Mouse (Mus musculus): ENCODE results near the gene Uts2.

The Uts2 gene

DNA sequence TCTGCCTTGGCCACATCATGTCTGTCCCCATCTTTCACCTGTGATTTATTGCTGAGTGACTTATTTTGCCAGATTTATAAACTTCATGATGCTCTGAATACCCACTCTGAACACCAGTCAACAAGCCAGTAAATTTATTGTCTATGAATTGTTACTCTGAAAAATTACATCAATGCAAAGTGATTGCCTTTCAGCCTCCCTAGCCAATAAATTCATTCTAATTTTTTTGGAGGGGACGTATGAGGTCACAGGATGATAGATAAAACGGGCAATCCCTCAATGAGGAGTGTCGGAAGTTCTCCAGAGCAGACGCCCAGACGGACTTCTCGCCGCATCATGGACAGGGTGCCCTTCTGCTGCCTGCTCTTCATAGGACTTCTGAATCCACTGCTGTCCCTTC, at the start of gene Uts2:
Gene Uts2, plus strand, starts transcription at position 301 of the 400 bp plus-strand sequence.
- no peak for DNase-seq

DNA sequence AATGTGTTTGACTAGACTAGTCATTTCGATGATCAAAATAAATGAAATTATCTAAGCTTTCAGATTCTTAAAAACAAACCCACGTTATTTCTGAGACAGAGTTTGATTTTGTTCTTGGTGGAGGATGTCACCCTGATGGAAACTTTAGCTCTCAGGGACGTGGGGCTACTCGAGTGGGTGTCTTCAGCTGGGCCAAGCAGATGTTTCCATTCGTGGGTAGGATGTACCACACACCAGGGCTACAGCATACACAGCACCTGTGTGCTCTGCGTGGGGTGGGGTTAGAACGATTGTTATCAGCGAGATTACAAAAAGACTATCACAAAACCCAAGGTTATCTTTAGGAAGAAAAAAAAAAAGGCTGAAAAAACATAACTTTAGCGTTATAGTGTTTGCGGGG, 45.9 kb upstream of the Uts2 start:
- no peak for DNase-seq

DNA sequence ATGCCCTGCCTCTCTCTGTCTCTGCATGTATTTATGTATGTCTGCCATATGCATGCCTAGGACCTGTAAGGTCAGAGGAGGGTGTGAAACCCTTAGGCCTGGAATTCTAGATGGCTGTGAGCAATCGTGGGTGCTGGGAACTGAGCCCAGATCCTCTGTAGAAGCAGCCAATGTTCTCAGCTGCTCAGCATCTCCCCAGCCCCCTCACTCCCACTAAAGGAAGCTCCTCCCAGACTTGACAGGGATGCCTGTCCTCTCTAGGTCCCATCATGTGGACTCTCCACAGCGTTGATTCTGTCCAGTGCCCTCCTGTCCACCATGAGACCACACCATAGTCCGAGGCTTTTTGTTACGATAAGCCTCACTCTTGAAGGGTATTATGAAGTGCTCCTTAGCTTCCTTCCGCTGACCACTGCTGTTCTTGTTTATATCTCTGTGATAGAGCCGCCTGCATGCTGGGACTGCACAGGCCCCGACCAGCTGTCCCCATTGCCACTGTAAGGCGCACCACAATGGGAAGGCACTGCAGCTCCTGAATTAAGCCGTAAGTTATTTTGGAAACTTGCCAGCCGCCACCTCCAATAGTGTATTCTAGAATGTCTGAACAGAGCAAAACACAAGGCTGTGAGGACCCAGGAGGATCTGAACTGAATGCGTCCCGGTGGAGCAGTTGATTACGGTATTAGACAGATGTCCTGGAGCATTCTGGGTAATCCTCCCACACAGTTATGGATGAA, 40.4 kb upstream of the Uts2 start:
- no peak for DNase-seq

DNA sequence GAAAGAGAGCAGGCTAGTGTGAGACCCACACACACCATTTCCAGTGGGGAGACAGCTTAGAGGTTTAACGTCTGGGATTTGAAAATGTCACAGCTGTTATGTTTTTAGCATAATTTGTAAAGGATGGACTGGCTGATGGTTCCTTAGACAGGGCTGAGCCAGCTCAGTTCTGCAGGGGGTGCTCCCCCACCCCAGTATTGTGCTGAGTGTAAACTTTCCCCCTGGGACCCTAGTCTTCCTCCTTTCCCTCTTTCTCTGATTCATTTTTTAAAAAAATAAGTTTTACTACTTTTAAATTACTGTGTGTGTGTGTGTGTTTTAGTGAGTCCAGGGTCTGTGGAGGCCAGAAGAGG, 39.8 kb upstream of the Uts2 start:
- no peak for DNase-seq

DNA sequence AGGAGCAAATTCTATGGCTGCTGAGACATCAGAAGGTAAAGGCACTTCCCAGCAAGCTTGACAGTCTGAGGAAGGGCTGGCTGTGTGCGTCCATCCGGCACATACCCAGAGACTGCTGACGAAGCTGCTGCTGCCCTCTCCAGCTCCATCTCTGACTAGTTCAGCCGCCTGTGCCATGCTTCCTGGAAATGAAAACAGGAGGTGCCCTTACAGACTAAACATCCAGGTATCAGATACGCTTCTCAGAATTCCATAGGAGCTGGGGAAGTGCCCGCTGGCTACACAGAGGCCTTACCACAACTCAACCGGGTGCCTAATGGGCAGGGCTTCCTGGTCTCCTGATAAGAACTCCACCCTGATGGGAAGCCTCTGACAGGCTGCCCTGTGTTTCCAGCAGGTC, 38.4 kb upstream of the Uts2 start:
- DNase-seq = no peak

DNA sequence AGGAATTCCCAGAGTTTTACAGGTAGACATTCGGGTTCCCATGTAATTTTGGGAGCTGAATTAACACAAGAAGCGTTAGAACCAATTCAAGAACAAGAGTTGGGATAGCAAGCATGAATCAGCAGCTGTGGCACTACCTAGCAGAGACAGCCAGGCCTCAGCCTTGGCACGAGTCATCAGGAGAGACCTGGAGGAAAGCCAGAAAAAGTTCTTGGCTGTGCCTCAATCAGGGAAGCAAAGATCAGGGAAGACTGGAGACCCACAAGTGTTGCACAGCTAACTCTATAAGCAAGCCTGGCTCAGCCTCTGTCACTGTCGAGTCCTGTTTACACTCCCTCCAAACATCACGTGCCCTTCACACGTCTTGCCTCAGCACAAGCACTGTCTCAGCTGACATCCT, 34.7 kb upstream of the Uts2 start:
- no peak for DNase-seq

DNA sequence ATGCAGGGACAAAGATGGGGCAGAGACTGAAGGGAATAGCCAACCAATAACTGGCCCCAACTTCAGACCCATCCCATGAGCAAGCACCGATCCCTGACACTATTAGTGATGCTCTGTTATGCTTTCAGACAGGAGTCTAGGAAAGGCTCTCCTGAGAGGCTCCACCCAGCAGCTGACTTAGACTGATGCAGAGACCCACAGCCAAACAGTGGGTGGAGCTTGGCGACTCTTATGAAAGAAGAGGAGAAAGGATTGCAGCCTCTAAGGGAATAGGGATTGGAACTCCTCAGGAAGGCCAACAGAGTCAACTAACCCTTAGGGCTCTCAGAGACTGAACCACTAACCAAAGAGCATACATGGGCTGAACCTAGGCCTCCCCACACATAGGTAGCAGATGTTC, 33.2 kb upstream of the Uts2 start:
- DNase-seq = no peak

DNA sequence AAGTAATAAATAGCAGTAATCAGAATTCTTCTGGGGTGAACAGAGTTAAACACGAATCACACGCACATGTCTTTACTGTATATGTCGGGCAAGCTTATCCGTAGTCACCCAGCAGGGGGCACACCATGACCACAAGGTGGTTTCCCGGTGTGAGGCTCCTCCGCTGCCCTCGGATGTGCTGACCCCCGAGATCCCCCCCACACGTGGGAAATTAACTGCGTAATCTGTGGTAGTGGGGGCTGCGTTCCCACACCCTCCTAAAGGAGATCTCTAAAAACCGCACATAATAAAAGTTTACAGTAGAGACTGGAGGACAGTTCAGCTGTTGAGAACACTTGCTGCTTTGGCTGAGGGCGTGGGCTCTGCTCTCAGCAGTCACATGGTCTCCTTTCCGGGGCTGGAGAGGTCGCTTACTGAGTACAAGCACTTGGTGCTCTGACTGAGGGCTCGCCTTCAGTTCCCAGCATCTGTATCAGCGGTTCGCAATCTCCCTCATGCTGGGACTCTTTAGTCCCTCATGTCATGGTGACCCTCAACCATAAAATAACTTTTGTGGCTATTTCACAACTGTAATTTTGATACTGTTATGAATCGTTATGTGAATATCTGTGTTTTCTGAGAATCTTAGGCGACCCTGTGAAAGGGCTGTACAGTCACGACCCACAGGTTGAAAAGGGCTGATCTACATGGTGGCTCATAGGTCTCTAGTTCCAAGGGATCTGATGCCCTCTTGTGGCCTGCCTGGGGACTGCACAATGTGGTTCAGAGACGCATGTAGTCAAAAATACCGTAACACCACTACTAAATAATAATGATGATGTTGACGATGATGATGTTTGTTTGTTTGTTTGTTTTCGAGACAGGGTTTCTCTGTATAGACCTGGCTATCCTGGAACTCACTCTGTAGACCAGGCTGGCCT, 32.0 kb upstream of the Uts2 start:
- peak; percentile 51 to 82 for DNase-seq

DNA sequence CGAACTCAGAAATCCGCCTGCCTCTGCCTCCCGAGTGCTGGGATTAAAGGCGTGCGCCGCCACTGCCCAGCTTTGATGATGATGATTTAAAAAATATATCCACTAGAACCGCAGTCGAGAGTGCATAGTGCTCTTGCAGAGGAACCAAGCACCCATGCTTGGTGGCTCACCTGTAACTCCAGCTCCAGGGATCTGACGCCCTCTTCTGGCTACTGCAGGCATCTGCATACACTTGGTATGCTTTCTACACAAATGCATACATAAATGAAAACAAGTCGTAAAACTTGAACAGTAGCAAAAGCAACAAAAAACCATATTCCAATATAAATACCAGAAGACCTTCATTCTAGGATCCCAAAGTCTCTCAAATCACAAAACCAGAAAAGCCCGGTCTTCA, 31.3 kb upstream of the Uts2 start:
- no peak for DNase-seq

DNA sequence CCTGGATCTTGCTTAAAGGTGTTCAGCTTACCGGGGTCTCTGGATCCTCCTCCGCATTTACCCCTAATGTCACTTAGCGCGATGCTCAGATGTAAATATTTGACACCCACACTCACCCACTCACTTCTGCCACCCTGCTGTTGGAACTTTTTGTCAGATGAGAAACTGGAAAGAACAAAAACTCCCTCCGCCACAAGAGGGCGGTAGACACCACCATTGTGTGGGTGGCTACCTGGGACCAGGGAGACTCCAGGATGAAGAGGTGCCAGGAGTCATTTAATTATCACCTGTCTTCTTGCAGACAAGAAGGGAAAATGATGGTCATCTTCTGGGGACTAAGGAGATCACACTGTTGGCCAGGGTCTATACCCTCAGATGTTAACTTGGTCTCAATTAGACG, 30.3 kb upstream of the Uts2 start:
- DNase-seq = peak in 1 of 2 experiments; percentile 35

DNA sequence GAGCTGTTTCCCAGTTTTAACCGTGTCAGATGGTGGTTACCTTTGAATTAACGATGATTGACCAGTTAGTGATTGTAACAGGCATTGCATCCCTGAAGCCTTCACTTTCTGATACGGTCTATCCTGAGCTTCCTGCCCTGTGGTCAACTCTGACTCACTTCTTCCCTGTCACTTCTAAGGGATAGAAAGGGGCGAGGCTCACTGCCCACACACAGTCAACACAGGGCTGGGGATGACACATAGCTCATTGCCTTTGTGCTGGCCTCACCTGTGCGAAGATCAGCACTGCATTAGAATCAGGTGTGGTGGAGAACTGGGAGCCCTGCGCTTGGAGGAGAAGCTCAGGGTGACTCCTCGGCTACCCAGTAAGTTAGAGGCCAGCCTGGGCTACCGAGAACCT, 27.9 kb upstream of the Uts2 start:
- no peak for DNase-seq

DNA sequence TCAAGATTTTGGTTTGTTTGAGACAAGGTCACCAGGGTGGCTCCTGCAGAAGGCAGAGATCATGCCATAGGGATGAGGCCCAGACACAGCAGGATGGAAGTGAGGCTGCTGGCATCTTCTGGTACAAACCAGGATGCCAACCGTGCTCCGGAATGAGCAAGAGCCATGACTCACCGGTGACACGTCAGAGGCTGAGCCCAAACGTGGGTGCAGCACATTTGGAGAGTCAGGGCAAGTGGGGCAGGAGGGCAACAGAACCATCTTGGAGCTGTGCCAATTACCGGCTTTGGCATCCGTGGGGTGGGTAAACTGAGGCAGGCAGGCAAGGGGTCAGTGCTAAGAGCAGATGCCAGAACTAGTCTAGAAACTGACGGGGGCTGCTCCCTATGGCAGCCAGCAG, 23.6 kb upstream of the Uts2 start:
- no peak for DNase-seq

DNA sequence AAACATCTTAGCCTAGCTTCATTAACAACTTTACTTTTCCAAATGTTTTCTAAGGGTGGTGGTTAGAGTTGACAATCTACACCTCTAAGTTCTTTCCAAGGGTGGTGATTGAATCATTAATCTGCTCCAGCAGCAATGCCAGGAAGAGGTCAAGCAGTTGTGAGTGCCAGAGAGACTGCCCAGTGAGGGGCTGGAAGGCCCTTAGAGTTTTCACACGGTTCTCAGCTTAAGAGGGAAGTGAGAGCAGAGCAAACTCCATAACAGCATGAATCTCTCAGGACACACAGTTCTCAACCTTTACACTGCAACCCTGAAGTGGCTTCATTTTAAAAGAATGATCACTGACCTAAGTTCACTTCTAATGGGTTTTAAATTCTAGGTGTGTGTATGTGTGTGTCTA, 21.8 kb upstream of the Uts2 start:
- DNase-seq = no peak

DNA sequence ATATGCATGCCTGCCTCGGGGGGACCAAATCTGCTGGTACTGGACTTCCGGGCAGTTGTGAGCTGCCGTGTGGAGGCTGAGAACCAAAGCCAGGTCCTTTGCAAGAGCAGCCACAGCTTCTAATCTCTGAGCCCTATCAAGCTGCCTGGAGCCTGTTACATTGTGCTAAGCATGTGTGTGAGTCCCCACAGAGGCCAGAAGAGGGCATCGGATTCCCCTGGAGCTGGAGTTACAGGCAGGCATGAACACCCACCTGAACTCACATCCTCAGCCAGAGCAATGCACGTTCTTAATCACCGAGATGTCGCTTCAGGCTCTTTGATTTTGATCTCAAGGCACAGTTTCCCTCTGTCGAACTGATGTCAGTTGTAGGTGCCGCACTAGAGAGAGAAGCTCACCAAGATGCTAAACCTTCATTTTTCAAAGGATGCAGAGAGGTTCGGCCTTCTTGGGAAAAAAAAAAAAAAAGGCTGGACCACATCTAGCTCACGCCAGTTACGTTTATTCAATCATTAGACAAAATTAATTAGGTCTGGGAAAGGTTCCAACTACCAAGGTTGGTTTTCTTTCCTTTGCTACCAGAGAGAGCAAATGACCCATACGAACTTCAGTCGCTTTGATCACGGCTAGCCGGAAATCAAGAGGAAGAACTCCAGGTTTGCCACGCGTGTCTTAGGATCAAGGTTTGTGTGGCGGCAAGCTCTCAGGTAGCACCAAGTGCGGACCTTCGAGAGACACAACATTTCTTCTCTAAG, 18.6 kb upstream of the Uts2 start:
- no peak for DNase-seq

DNA sequence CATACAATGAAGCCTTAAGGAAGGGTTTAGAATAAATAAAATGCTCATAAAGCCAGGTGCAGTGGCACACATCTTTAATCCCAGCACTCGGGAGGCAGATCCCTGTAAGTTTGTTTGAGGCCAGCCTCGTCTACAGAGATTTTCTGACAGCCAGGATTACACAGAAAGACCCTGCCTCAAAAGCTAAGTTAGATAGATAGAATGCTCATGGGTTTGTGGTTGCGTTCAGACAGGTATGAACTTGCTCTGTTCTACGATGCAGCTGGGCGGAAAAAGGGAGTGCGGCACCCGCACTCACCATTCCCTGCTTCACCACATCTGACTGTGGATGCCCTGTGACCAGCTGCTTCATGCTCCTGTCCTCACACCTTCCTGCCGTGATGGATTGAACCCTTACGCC, 17.4 kb upstream of the Uts2 start:
- DNase-seq = no peak

DNA sequence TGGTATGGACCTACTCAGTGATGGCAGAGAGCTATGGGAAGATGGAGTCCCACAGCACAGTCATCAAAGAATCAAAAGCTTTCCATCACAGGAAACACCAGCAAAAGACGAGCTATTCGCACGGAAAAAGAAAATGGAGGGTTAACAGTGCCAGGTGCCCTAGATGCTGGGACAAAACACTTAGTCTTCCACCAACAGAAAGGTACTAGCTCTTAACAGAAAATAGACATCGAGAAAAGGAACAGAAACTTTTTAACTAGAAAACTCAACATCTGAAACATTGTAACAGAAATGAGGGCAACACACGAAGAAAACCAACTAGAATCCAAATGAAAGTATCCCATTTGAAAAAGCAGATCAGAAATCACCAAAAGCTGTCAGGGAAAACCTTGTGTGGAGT, 16.7 kb upstream of the Uts2 start:
- DNase-seq = no peak

DNA sequence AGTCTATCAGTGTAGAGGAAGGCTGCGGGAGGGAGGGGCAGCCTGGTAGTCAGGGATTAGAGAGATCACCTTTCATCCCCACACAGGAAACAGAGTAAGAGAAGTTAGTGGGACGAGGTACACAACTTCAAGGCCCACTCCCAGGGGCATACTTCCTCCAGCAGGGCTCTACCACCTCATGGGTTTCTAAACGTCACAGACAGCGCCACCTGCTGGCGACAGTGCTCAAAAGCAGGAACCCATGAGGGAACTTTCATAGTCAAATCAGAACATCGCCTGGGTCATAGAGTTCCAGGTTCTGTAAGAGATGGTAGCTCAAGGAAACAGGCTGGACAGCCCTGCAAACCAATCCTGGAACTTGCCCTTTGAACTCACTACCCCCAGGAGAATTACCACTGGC, 6.7 kb upstream of the Uts2 start:
- peak in 1 of 2 experiments; percentile 13 for DNase-seq

DNA sequence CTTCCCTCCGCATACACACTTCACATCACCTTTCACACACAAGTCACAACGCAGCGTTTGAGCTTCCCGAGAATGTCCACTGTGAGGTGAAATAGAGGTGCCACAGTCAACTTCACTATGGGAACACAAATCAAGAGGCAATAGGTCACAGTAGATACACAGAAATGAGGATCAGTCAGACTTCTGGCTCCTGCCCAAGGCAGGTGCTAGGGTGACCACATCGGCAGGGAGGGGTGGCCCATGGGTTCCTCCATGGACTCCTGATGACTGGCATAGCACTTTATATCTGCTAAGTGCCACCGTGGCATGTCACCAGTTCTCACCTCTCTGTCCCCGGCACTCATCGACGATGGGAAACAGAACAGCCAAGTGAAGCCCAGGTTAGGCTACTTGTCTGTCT, 1.7 kb downstream of the Uts2 start:
- no peak for DNase-seq

DNA sequence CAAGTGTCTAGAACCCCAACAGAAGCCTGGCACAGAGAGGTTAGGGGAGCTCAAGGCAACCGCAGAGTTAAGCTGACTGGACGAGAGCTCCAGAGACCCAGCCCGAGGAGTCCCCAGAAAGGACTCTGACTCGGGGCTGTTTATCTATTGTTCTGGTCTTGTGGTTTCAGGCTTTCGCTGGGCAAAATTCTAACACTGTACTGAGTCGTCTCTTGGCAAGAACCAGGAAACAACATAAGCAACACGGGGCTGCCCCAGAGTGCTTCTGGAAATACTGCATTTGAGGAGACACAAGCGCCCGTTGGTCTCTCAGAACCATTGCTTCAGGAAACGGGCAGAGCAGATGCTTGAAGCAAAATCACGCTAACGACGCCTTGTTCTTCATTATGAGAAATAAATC, 4.5 kb downstream of the Uts2 start:
- no peak for DNase-seq

DNA sequence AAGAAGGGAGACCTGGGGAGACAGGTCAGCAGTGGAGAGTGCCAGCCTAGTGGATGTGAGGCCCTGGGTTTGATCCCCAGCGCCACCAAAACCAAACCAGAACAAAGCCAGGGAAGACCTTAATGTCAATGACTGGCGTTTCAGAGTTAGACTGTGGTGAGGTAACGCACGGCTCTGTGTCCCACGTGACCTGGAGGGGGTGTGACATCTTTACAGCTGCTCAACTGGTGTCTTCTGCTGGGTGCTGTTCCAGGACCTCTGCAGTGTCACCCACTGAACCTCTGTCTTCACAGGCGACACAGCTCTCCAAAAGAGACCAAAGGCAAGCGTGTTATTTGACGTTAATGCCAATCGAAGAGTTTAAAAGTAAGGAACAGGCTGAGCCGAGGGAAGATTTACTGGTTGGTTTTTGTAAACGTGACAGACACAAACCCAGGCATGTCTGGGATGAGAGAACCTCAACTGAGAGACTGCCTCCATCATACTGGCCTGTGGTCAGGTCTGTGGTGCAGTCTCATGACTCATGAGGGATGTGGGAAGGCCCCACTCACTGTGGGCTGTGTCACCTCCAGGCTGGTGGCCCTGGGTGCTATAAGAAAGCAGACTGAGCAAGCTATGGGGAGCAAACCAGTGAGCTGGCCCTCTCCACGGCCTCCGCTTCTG, 8.9 kb downstream of the Uts2 start:
- DNase-seq = no peak

DNA sequence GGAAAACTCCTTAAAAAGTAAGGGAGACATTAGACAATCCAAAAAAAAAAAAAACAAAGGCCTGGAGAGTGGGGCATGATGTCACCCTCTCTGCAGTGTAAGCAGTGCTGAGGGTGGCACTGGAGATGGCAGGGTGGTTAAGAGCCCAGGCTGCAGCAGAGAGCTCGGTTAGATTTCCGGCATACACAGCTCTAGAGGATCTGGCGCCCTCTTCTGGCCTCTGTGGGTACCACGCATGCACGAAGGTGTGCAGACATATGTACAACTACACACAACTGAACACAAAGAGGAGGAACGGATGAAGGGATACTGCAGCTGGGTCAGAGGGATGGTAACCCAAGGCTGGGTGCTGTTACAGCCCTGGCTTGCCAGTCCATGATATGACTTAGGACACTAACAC, 10.0 kb downstream of the Uts2 start:
- peak in 1 of 2 experiments; percentile 32 for DNase-seq

DNA sequence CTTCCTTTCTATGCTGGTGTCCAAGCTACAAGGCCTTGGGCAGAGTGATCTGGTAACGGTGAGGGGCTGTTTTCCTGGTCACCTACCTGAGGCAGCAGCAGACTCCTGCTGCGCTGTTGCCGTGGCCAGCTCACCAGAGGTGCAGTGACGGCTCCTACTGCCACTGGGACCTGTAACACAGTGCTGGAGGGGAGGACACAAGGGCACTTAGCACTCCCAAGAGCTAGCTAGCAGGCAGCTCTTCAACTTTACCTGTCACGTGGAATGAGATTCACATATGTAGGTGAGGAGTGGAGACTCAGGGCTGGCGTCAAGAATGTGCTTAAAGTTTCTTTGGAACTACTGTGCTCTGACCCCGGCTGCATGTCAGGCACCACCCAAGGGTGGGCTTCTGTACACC, 13.4 kb downstream of the Uts2 start:
- no peak for DNase-seq

DNA sequence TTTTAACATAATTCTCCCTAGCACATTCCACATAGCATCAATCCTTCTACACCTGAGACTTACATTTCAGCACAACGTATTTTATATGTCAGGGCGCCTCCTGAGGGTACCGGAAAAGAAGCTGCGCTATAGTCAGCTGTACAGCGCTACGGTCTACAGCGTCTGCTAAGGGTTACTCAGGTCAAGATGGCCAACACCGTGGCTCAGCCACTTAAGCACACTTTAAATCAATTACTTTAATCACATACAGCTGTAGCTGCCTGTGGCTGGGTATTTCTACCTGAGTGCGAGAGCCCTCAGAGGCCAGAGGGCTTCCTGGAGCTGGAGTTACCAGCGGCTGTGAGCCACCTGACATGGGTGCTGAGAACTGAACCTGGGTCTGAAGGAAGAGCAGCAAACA, 19.0 kb downstream of the Uts2 start:
- DNase-seq = no peak

All from spleen, adult 18-20 months (tissue).